ENCODE assay signal across 8 mouse cellular contexts in the genomic region with DNA sequence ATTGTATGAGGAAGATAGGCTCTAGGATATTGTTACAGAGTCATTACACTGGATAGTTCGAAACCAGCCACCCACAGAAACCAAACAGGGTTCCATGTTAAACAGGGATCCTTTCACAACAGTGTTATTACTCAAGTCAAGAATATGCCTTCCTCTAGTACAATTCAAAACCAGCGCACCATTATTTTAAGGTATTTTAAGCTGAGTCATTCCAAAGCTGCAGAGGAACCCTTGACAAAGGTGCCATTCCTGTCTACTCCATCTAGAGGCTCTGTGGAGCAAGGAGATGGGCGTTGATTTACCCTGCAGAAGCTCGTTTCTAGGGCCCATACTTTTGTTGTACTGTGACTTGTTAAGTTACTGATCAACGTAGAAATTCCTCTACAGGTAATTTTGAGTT. TPM values are rescaled to one million over a fixed set of nuclear protein-coding genes. Genes with fewer than 3 reads are reported as not detected.
DNase-seq lines count a peak whose midpoint lies in the region; TF ChIP-seq lines count a peak whose summit lies in the region.

No protein-coding gene starts in this region.

- peaks cover 38% of the 10 kb centered on the region for H3K79me2 ChIP-seq in MEL (ENCODE audit: control insufficient read depth, insufficient read depth, low read length, poor library complexity)
- peaks cover 45% of the 10 kb centered on the region for H3K79me2 ChIP-seq in myocyte (ENCODE audit: control insufficient read depth, insufficient read depth)

- peak; percentile 58 for DNase-seq in A20 (ENCODE audit: low read depth, low spot score)
- peak; percentile 70 for DNase-seq in MEL (ENCODE audit: low read depth, low spot score)
- no peak for DNase-seq in forebrain, embryonic 10.5 days (ENCODE audit: extremely low spot score, low spot score)
- DNase-seq in kidney, postnatal 14 days: peak; percentile 15
- no peak for DNase-seq in urinary bladder, adult 18-20 months (ENCODE audit: low spot score in 2 of 2)
- no peak for DNase-seq in layer of hippocampus, adult 9-10 months (ENCODE audit: low spot score)
- DNase-seq in layer of hippocampus, adult 18-20 months (ENCODE audit: low spot score in 2 of 2): no peak

- no peak for TF ChIP-seq EP300 in MEL (IDR thresholded peaks at IDR 0.05; ENCODE audit: low read depth in 1 of 2, low read length in 2 of 2)

- no peaks in the 10 kb centered on the region for H3K27me3 ChIP-seq in MEL (ENCODE audit: control insufficient read depth in 1 of 2, insufficient read depth in 2 of 2, low read length in 2 of 2)
- H3K27me3 ChIP-seq in forebrain, embryonic 10.5 days (ENCODE audit: poor library complexity, severe bottlenecking): no peaks in the 10 kb centered on the region
- H3K27me3 ChIP-seq in myocyte (ENCODE audit: control insufficient read depth, insufficient read depth, insufficient read length): no peaks in the 10 kb centered on the region

- peak overlapping the region in 1 of 2 experiments; percentile 97; a peak in 2 of 4 replicates for H3K4me3 ChIP-seq in MEL (ENCODE audit: control insufficient read depth in 1 of 2, insufficient read depth in 1 of 2, low read depth in 2 of 2, low read length in 2 of 2)
- peak overlapping the region; percentile 96 for H3K4me3 ChIP-seq in forebrain, embryonic 10.5 days
- peak overlapping the region; percentile 50 for H3K4me3 ChIP-seq in myocyte

- TF ChIP-seq CTCF in MEL (IDR thresholded peaks at IDR 0.05 in 2 of 3, conservative IDR thresholded peaks at IDR 0.05 in 1 of 3; ENCODE audit: control insufficient read depth in 1 of 3, insufficient read depth in 1 of 3, low read depth in 2 of 3, low read length in 3 of 3, poor library complexity in 1 of 3, severe bottlenecking in 1 of 3): peak in 1 of 3 experiments; percentile 19; a peak in 1 of 6 replicates

- H3K4me1 ChIP-seq in MEL (ENCODE audit: control insufficient read depth in 1 of 2, insufficient read depth in 2 of 2, low read length in 2 of 2): peaks cover 10 to 12% of the 10 kb centered on the region in 2 experiments
- H3K4me1 ChIP-seq in forebrain, embryonic 10.5 days: peaks cover 31% of the 10 kb centered on the region

- H3K36me3 ChIP-seq in MEL (ENCODE audit: control insufficient read depth in 1 of 2, insufficient read depth in 2 of 2, low read length in 2 of 2) (peaks cover 23 to 39% of the 10 kb centered on the region in 2 experiments), myocyte (ENCODE audit: control insufficient read depth, insufficient read depth) (peaks cover 23% of the 10 kb centered on the region)
- H3K36me3 ChIP-seq in forebrain, embryonic 10.5 days (replicated peaks): peaks cover 42% of the 10 kb centered on the region

- H3K9ac ChIP-seq in MEL (ENCODE audit: control insufficient read depth, low read depth, low read length, poor library complexity, severe bottlenecking): peak overlapping the region; percentile 84

- H3K4me2 ChIP-seq in myocyte (ENCODE audit: low read depth): peak overlapping the region; percentile 61

- TF ChIP-seq POLR2A in MEL (IDR thresholded peaks at IDR 0.05; ENCODE audit: control insufficient read depth in 1 of 2, insufficient read depth in 1 of 2, low read depth in 1 of 2, low read length in 2 of 2, poor library complexity in 1 of 2): peak in 1 of 2 experiments; percentile 29; a peak in 1 of 4 replicates
- TF ChIP-seq POLR2A in myocyte (IDR thresholded peaks at IDR 0.05; ENCODE audit: insufficient read length, low read depth): no peak

- WGBS in forebrain, embryonic 10.5 days: 64% methylated on average over 5 of the region's 5 CpGs

- peak overlapping the region; percentile 49; the same call in 1 of the 2 replicates for H3K27ac ChIP-seq in MEL (ENCODE audit: control insufficient read depth, low read depth, low read length)
- H3K27ac ChIP-seq in forebrain, embryonic 10.5 days: no peak overlapping the region

- no peaks in the 10 kb centered on the region for H3K9me3 ChIP-seq in MEL (replicated peaks; ENCODE audit: insufficient read depth, low read length)
- H3K9me3 ChIP-seq in forebrain, embryonic 10.5 days: no peaks in the 10 kb centered on the region

- TF ChIP-seq RAD21 in MEL (IDR thresholded peaks at IDR 0.05; ENCODE audit: low read depth, low read length): no peak

- H3ac ChIP-seq in myocyte (ENCODE audit: control insufficient read depth, insufficient read length): no peak overlapping the region

TF ChIP-seq in MEL, 35 proteins besides CTCF, POLR2A, EP300 and RAD21:
- TF ChIP-seq E2F4 (IDR thresholded peaks at IDR 0.05; ENCODE audit: borderline replicate concordance, low read depth, low read length): no peak
- TF ChIP-seq TBP (IDR thresholded peaks at IDR 0.05; ENCODE audit: low read depth, low read length): 0 out of 2 replicates have a peak, but pooled peaks have one; percentile 28
- TF ChIP-seq GABPA (IDR thresholded peaks at IDR 0.05; ENCODE audit: low read depth, low read length): 0 out of 2 replicates have a peak, but pooled peaks have one; percentile 50
- TF ChIP-seq NRF1 (IDR thresholded peaks at IDR 0.05; ENCODE audit: insufficient read depth, low read depth, low read length, poor library complexity, severe bottlenecking): no peak
- no peak for TF ChIP-seq CHD1 (IDR thresholded peaks at IDR 0.05; ENCODE audit: low read depth, low read length)

TF ChIP-seq in myocyte, 11 proteins besides CTCF, POLR2A, EP300 and RAD21:
- TF ChIP-seq REST (IDR thresholded peaks at IDR 0.05; ENCODE audit: insufficient read depth, insufficient read length) (no peak), CEBPB (IDR thresholded peaks at IDR 0.05; ENCODE audit: insufficient read depth, poor library complexity, severe bottlenecking) (no peak), TCF3 (IDR thresholded peaks at IDR 0.05; ENCODE audit: insufficient read length, low read depth) (no peak), MAX (IDR thresholded peaks at IDR 0.05; ENCODE audit: low read depth) (no peak), USF1 (IDR thresholded peaks at IDR 0.05; ENCODE audit: low read depth) (no peak), TCF12 (IDR thresholded peaks at IDR 0.05; ENCODE audit: insufficient read depth, poor library complexity, severe bottlenecking) (no peak), E2F4 (IDR thresholded peaks at IDR 0.05; ENCODE audit: insufficient read depth) (no peak), MYOG (IDR thresholded peaks at IDR 0.05; ENCODE audit: control insufficient read depth in 1 of 3, insufficient read depth in 1 of 3, insufficient read length in 2 of 3, low read depth in 2 of 3) (no peak), SRF (IDR thresholded peaks at IDR 0.05; ENCODE audit: control insufficient read depth, insufficient read length, low read depth) (no peak), MYOD1 (IDR thresholded peaks at IDR 0.05; ENCODE audit: control insufficient read depth in 1 of 3, insufficient read length in 2 of 3, low read depth in 2 of 3) (no peak), POLR2AphosphoS2 (IDR thresholded peaks at IDR 0.05; ENCODE audit: insufficient read length, low read depth) (no peak)

RNA-seq across cellular contexts. Expression of gene Asf1a, which starts 2.3 kb away (rescaled TPM):
- total RNA-seq in MEL (2012; rRNA removed): 63.8 and 65.1 TPM in 2 replicates
- 10 to 100 TPM in 1 of 2 experiments, not detected in 1; 91.4 TPM for polyA plus RNA-seq in MEL (2012; ENCODE audit: insufficient read depth in 1 of 2, insufficient read length in 2 of 2, low read depth in 1 of 2, low replicate concordance in 2 of 2, missing spikeins in 1 of 2)
- 169 and 182 TPM in 2 replicates for polyA plus RNA-seq in forebrain, embryonic 10.5 days (2016; fragmentation: Nextera tagmentation; extraction: Ambion mirVana)
- polyA plus RNA-seq in myocyte (2012; fragmentation: generic; extraction: Trizol): 14.2 TPM
- total RNA-seq in layer of hippocampus, adult 18-20 months (2021): 10 to 100 TPM; 22.7 to 25.0 TPM

RNA-seq across cellular contexts. Expression of gene Mcm9, which starts 31.4 kb away (rescaled TPM):
- 5.2 and 5.3 TPM in 2 replicates for total RNA-seq in MEL (2012; rRNA removed)
- polyA plus RNA-seq in MEL (2012; ENCODE audit: insufficient read depth in 1 of 2, insufficient read length in 2 of 2, low read depth in 1 of 2, low replicate concordance in 2 of 2, missing spikeins in 1 of 2) (10 to 100 TPM in 1 of 2 experiments, not detected in 1; 12.6 TPM), myocyte (2012; fragmentation: generic; extraction: Trizol) (3.0 TPM)
- 11.7 and 13.4 TPM in 2 replicates for polyA plus RNA-seq in forebrain, embryonic 10.5 days (2016; fragmentation: Nextera tagmentation; extraction: Ambion mirVana)
- total RNA-seq in layer of hippocampus, adult 18-20 months (2021): 1 to 10 TPM; 4.5 to 5.0 TPM

Comparison
In these comparisons a context has a peak if more than half of its experiments do, and no peak if none do; other contexts are left out.
1. DNase-seq: peak in A20 (single experiment), MEL (single experiment) and kidney, postnatal 14 days (single experiment); none in forebrain, embryonic 10.5 days (single experiment), urinary bladder, adult 18-20 months (0 of 2), layer of hippocampus, adult 9-10 months (single experiment) and layer of hippocampus, adult 18-20 months (0 of 2).